Mouse (Mus musculus): ENCODE data around the gene Dock8.

DNA sequence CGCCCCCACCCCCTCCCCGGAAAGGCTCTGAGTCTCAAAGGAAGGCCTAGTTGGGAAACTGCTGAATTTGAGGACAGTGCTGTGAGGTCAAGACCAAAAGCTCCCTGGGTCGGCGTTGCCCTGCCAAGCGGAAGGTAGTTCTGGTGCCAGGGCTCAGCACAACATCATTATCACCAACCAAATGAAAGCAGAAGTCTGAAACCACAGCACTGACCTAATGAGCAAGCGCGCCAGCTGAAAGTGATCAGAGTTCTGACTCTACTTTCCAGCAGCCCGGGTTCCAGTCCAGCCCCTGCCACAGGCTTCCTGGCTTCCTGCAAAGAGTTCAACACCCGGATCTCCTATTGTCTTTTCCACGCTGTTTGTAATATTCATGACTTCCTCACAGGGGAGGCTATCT lies 232.7 kb downstream of the Dock8 start:
- TF ChIP-seq MAX (IDR thresholded peaks at IDR 0.05; ENCODE audit: low read length) (no peak), POLR2AphosphoS5 (IDR thresholded peaks at IDR 0.05; ENCODE audit: borderline replicate concordance, low read depth, low read length) (no peak), SIN3A (IDR thresholded peaks at IDR 0.05; ENCODE audit: low read length) (no peak), POLR2A (IDR thresholded peaks at IDR 0.05; ENCODE audit: control insufficient read depth in 1 of 2, insufficient read depth in 1 of 2, low read depth in 1 of 2, low read length in 2 of 2, poor library complexity in 1 of 2) (no peak), GATA1 (IDR thresholded peaks at IDR 0.05; ENCODE audit: low read depth, low read length) (no peak), CTCF (IDR thresholded peaks at IDR 0.05 in 2 of 3, conservative IDR thresholded peaks at IDR 0.05 in 1 of 3; ENCODE audit: control insufficient read depth in 1 of 3, insufficient read depth in 1 of 3, low read depth in 2 of 3, low read length in 3 of 3, poor library complexity in 1 of 3, severe bottlenecking in 1 of 3) (no peak), MXI1 (IDR thresholded peaks at IDR 0.05; ENCODE audit: low read depth, low read length) (no peak), POLR2AphosphoS2 (IDR thresholded peaks at IDR 0.05; ENCODE audit: low read length) (no peak), MYB (IDR thresholded peaks at IDR 0.05; ENCODE audit: low read depth, low read length) (no peak), CHD2 (IDR thresholded peaks at IDR 0.05; ENCODE audit: low read length) (no peak), ZC3H11A (IDR thresholded peaks at IDR 0.05; ENCODE audit: low read depth, low read length) (no peak), EP300 (IDR thresholded peaks at IDR 0.05; ENCODE audit: low read depth in 1 of 2, low read length in 2 of 2) (no peak), UBTF (IDR thresholded peaks at IDR 0.05; ENCODE audit: borderline replicate concordance, insufficient read depth, low read depth, low read length) (no peak)

All from MEL (cell line).